Mouse (Mus musculus) megakaryocyte, embryonic 14.5 days (primary cell): ENCODE measurements around the gene B9d2. TPM values are rescaled to one million over a fixed set of nuclear protein-coding genes. Genes with fewer than 3 reads are reported as not detected.

Experiments
- H3K27me3 ChIP-seq: replicated peaks from 2 replicates; pipeline ENCODE3; 2012; ENCODE audit warnings: inconsistent platforms
- H3K36me3 ChIP-seq: replicated peaks from 2 replicates; pipeline ENCODE3; 2012; ENCODE audit warnings: low read length, inconsistent platforms, mixed read lengths
- H3K4me1 ChIP-seq: 2 replicates; pipeline ENCODE4 v1.6.1; 2012; ENCODE audit warnings: inconsistent platforms
- H3K4me3 ChIP-seq: replicated peaks from 2 replicates; pipeline ENCODE3; 2012; ENCODE audit warnings: moderate library complexity, mild to moderate bottlenecking, inconsistent platforms
- H3K9me3 ChIP-seq: 2 replicates; pipeline ENCODE4 v1.6.1; 2012; ENCODE audit warnings: inconsistent platforms
- FLI1 ChIP-seq: IDR thresholded peaks from 2 replicates; pipeline ENCODE4 v1.6.1; 2012; ENCODE audit warnings: low read length, inconsistent platforms, mixed read lengths
- GATA1 ChIP-seq: IDR thresholded peaks from 3 replicates; pipeline ENCODE4 v1.6.1; 2012; ENCODE audit warnings: mixed read lengths, low read length, inconsistent platforms, borderline replicate concordance
- polyA plus RNA-seq: library from polyadenylated mRNA; stranded (reverse); fragments of >175 nt; gene quantifications from 2 replicates; pipeline ENCODE4 v1.2.3, GENCODE M21; 2012; ENCODE audit warnings: low replicate concordance; ENCODE audit not compliant: insufficient read depth

Gene B9d2
- polyA plus RNA-seq, 1 experiment = 89.8 TPM

GRCm38 (mm10) chr7:25725886-25726285, 45.3 kb downstream of the B9d2 start:
- no peaks in the 10 kb centered on the region for H3K27me3 ChIP-seq
- TF ChIP-seq GATA1 = no peak
- TF ChIP-seq FLI1 = no peak
- peaks cover 92% of the 10 kb centered on the region for H3K36me3 ChIP-seq
- peaks cover 92% of the 10 kb centered on the region for H3K4me1 ChIP-seq
- no peaks in the 10 kb centered on the region for H3K9me3 ChIP-seq
- H3K4me3 ChIP-seq = no peak overlapping the region

GRCm38 (mm10) chr7:25727800-25728199, 47.2 kb downstream of the B9d2 start:
- no peaks in the 10 kb centered on the region for H3K9me3 ChIP-seq
- H3K4me1 ChIP-seq = peaks cover 92% of the 10 kb centered on the region
- no peak overlapping the region for H3K4me3 ChIP-seq
- TF ChIP-seq GATA1 = no peak
- no peak for TF ChIP-seq FLI1
- no peaks in the 10 kb centered on the region for H3K27me3 ChIP-seq
- H3K36me3 ChIP-seq = peaks cover 96% of the 10 kb centered on the region

GRCm38 (mm10) chr7:25729396-25729795, 48.8 kb downstream of the B9d2 start:
- peak overlapping the region; percentile 53 for H3K4me3 ChIP-seq
- H3K4me1 ChIP-seq = peaks cover 92% of the 10 kb centered on the region
- TF ChIP-seq FLI1 (no peak), GATA1 (0 out of 3 replicates have a peak, but pooled peaks have one; percentile 30)
- peaks cover 96% of the 10 kb centered on the region for H3K36me3 ChIP-seq
- H3K27me3 ChIP-seq = no peaks in the 10 kb centered on the region
- no peaks in the 10 kb centered on the region for H3K9me3 ChIP-seq

GRCm38 (mm10) chr7:25729862-25730261, 49.3 kb downstream of the B9d2 start:
- Histone ChIP-seq H3K36me3 (peaks cover 96% of the 10 kb centered on the region), H3K4me1 (peaks cover 92% of the 10 kb centered on the region), H3K27me3 (no peaks in the 10 kb centered on the region), H3K9me3 (no peaks in the 10 kb centered on the region), H3K4me3 (peak overlapping the region; percentile 53)
- TF ChIP-seq FLI1 (no peak), GATA1 (no peak)

- H3K27me3 ChIP-seq = no peaks in the 10 kb centered on the region
- H3K4me3 ChIP-seq = peak overlapping the region; percentile 50
- peaks cover 96% of the 10 kb centered on the region for H3K36me3 ChIP-seq
- peaks cover 91% of the 10 kb centered on the region for H3K4me1 ChIP-seq
- H3K9me3 ChIP-seq = no peaks in the 10 kb centered on the region
- TF ChIP-seq FLI1 (no peak), GATA1 (no peak)
These were observed 50.9 kb downstream of the B9d2 start for GRCm38 (mm10) chr7:25731294-25732055.

GRCm38 (mm10) chr7:25734991-25735390, 54.4 kb downstream of the B9d2 start:
- Histone ChIP-seq H3K36me3 (peaks cover 96% of the 10 kb centered on the region), H3K9me3 (no peaks in the 10 kb centered on the region)
- no peak for TF ChIP-seq FLI1
- TF ChIP-seq GATA1 = no peak

More at GRCm38 (mm10) chr7:25734991-25735390, 54.4 kb downstream of the B9d2 start:
- Histone ChIP-seq H3K27me3 (no peaks in the 10 kb centered on the region), H3K4me1 (peaks cover 94% of the 10 kb centered on the region), H3K4me3 (no peak overlapping the region)

Other genes starting within 250 kb of the B9d2 start
- 1.4 TPM in 1 of 2 replicates, not detected in the other for gene Ceacam1, start 203.2 kb upstream of the B9d2 start, polyA plus RNA-seq
- 1.4 and 2.9 TPM in 2 replicates for gene Ceacam2, start 140.9 kb upstream of the B9d2 start, polyA plus RNA-seq
- gene Erich4, start 64.9 kb upstream of the B9d2 start, polyA plus RNA-seq = not detected in 2 replicates
- 18.7 and 29.5 TPM in 2 replicates for gene Dmac2, start 61.4 kb upstream of the B9d2 start, polyA plus RNA-seq
- gene B3gnt8, start 54.1 kb upstream of the B9d2 start, polyA plus RNA-seq = 12.5 TPM in 1 of 2 replicates, not detected in the other
- gene Bckdha, start 21.8 kb upstream of the B9d2 start, polyA plus RNA-seq = 31.9 and 39.7 TPM in 2 replicates
- 233 and 501 TPM in 2 replicates for gene Exosc5, start 21.6 kb upstream of the B9d2 start, polyA plus RNA-seq
- gene Tmem91, start 5.6 kb upstream of the B9d2 start, polyA plus RNA-seq = 4.3 and 4.7 TPM in 2 replicates
- gene Tgfb1, start 6.2 kb downstream of the B9d2 start, polyA plus RNA-seq = 4,315 and 7,169 TPM in 2 replicates
- 30.5 and 39.5 TPM in 2 replicates for gene Ccdc97, start 38.3 kb downstream of the B9d2 start, polyA plus RNA-seq
- 168 and 350 TPM in 2 replicates for gene Hnrnpul1, start 74.0 kb downstream of the B9d2 start, polyA plus RNA-seq
- gene Axl, start 107.9 kb downstream of the B9d2 start, polyA plus RNA-seq = 7.4 and 18.0 TPM in 2 replicates
- not detected in 2 replicates for gene Cyp2s1, start 136.1 kb downstream of the B9d2 start, polyA plus RNA-seq
- gene Cyp2b10, start 216.8 kb downstream of the B9d2 start, polyA plus RNA-seq = 2.3 TPM in 1 of 2 replicates, not detected in the other